Comparison of ENCODE assay signal across 9 mouse cellular contexts in genomic region chr15:79042721-79043491, GRCm38 (mm10). TPM values are rescaled to one million over a fixed set of nuclear protein-coding genes. Genes with fewer than 3 reads are reported as not detected.
DNase-seq lines count a peak whose midpoint lies in the region; ATAC-seq and TF ChIP-seq lines count a peak whose summit lies in the region.
"Had no signal": no experiment of that assay in that cellular context is flagged by ENCODE, and none has a peak within 500 bp of the region (broad histone marks: within the 10 kb centered on the region; RNA-seq: fewer than 3 reads in every experiment).

No protein-coding gene starts in this region.

- TF ChIP-seq EP300 in liver, embryonic 14.5 days (IDR thresholded peaks at IDR 0.05; ENCODE audit: low read depth), result no peak

- H3K36me3 ChIP-seq in erythroblast, embryonic 14.5 days (ENCODE audit: control insufficient read depth), result no peaks in the 10 kb centered on the region
- no peaks in the 10 kb centered on the region for H3K36me3 ChIP-seq in spleen, adult 2 months (ENCODE audit: control insufficient read depth, insufficient read depth, low read length)
- no peaks in the 10 kb centered on the region for H3K36me3 ChIP-seq in hindbrain, embryonic 13.5 days
- no peaks in the 10 kb centered on the region for H3K36me3 ChIP-seq in liver, embryonic 14.5 days (replicated peaks; ENCODE audit: control insufficient read depth, insufficient read depth, low read depth)
- H3K36me3 ChIP-seq: G1E had no signal

- TF ChIP-seq POLR2A in spleen, adult 2 months (IDR thresholded peaks at IDR 0.05; ENCODE audit: low read depth, low read length), result no peak

- ATAC-seq in erythroblast, adult 5-6 weeks (replicated peaks; ENCODE audit: low FRiP score, poor library complexity, severe bottlenecking), result no peak
- peak; percentile 44 for ATAC-seq in hindbrain, embryonic 13.5 days (ENCODE audit: low FRiP score)
- no peak for ATAC-seq in liver, embryonic 14.5 days (ENCODE audit: insufficient read depth)

- peak overlapping the region; percentile 56 for H3K4me3 ChIP-seq in erythroblast, embryonic 14.5 days (replicated peaks)
- H3K4me3 ChIP-seq in spleen, adult 2 months (ENCODE audit: extremely low read depth, insufficient read depth, insufficient read length), result peak overlapping the region; percentile 20; the same call in 1 of the 2 replicates
- peak overlapping the region; percentile 58 for H3K4me3 ChIP-seq in hindbrain, embryonic 13.5 days
- peak overlapping the region; percentile 33 to 50 for H3K4me3 ChIP-seq in liver, embryonic 14.5 days (ENCODE audit: insufficient read depth in 1 of 2, low read depth in 2 of 2, low read length in 2 of 2)

- no peaks in the 10 kb centered on the region; the same call in 1 of the 2 replicates for H3K9me3 ChIP-seq in erythroblast, embryonic 14.5 days (ENCODE audit: control insufficient read depth, low read length)
- no peaks in the 10 kb centered on the region for H3K9me3 ChIP-seq in hindbrain, embryonic 13.5 days
- no peaks in the 10 kb centered on the region for H3K9me3 ChIP-seq in liver, embryonic 14.5 days (ENCODE audit: control insufficient read depth, low read length)

- H3K27ac ChIP-seq in spleen, adult 2 months (ENCODE audit: insufficient read depth, low read length), result no peak overlapping the region
- no peak overlapping the region; the same call in 1 of the 2 replicates for H3K27ac ChIP-seq in hindbrain, embryonic 13.5 days
- H3K27ac ChIP-seq in liver, embryonic 14.5 days, result no peak overlapping the region

- 3% methylated on average over 100 of the region's 105 CpGs for WGBS in spleen, adult 2 months
- under 1% methylated on average over 89 of the region's 105 CpGs for WGBS in hindbrain, embryonic 13.5 days
- WGBS in liver, embryonic 14.5 days (ENCODE audit: insufficient replicate concordance), result 1% methylated on average over 105 of the region's 105 CpGs

- H3K9ac ChIP-seq in hindbrain, embryonic 13.5 days, result peak overlapping the region; percentile 75
- H3K9ac ChIP-seq in liver, embryonic 14.5 days (replicated peaks), result no peak overlapping the region

- H3K27me3 ChIP-seq in erythroblast, embryonic 14.5 days (ENCODE audit: control insufficient read depth), result peaks cover 65% of the 10 kb centered on the region
- H3K27me3 ChIP-seq in spleen, adult 2 months (ENCODE audit: control insufficient read depth, insufficient read depth, low read length), result peaks cover 14% of the 10 kb centered on the region
- peaks cover 64% of the 10 kb centered on the region for H3K27me3 ChIP-seq in hindbrain, embryonic 13.5 days
- peaks cover 28% of the 10 kb centered on the region for H3K27me3 ChIP-seq in liver, embryonic 14.5 days (ENCODE audit: control insufficient read depth, insufficient read depth, low read length)

- no peak for TF ChIP-seq CTCF in spleen, adult 2 months (IDR thresholded peaks at IDR 0.05; ENCODE audit: extremely low read depth, insufficient read depth, insufficient read length, insufficient replicate concordance)
- TF ChIP-seq CTCF in liver, embryonic 14.5 days (IDR thresholded peaks at IDR 0.05; ENCODE audit: low read depth), result no peak

- H3K4me1 ChIP-seq in erythroblast, embryonic 14.5 days (ENCODE audit: control insufficient read depth), result peaks cover 30% of the 10 kb centered on the region
- peaks cover 10% of the 10 kb centered on the region for H3K4me1 ChIP-seq in spleen, adult 2 months (ENCODE audit: control insufficient read depth, insufficient read depth, insufficient read length)
- H3K4me1 ChIP-seq in hindbrain, embryonic 13.5 days (replicated peaks), result peaks cover 40% of the 10 kb centered on the region
- peaks cover 6 to 15% of the 10 kb centered on the region in 2 experiments; a peak in 3 of 4 replicates for H3K4me1 ChIP-seq in liver, embryonic 14.5 days (replicated peaks; ENCODE audit: control insufficient read depth in 2 of 2, insufficient read depth in 2 of 2, low read length in 1 of 2)

- H3K4me2 ChIP-seq in hindbrain, embryonic 13.5 days, result peak overlapping the region; percentile 85
- peak overlapping the region; percentile 72 for H3K4me2 ChIP-seq in liver, embryonic 14.5 days (ENCODE audit: low read depth)

- DNase-seq in spleen, adult 2 months (ENCODE audit: low read depth in 1 of 2, low spot score in 2 of 2), result no peak
- DNase-seq in spleen, adult 18-20 months, result no peak
- DNase-seq in liver, embryonic 14.5 days (ENCODE audit: low read depth in 3 of 3, low spot score in 3 of 3), result no peak
- peak; percentile 48 for DNase-seq in right cerebral cortex, postnatal 4 days
- no peak for DNase-seq in adipocyte (ENCODE audit: low spot score)

RNA-seq across cellular contexts. Expression of gene Galr3, which starts 1.2 kb away (rescaled TPM):
- 0.06 TPM in 1 of 2 replicates, not detected in the other for polyA plus RNA-seq in erythroblast, embryonic 14.5 days (2012)
- not detected in 2 replicates for total RNA-seq in erythroblast, adult 5-6 weeks (2015; ENCODE audit: low replicate concordance)
- not detected in 2 replicates for total RNA-seq in erythroblast, adult 5-6 weeks (2017; ENCODE audit: low replicate concordance)
- 0.39 and 1.0 TPM in 2 replicates for polyA plus RNA-seq in spleen, adult 2 months (2012; rRNA removed)
- 0.17 TPM in 1 of 2 replicates, not detected in the other for polyA plus RNA-seq in hindbrain, embryonic 13.5 days (2015; fragmentation: Nextera tagmentation; extraction: Ambion mirVana)
- polyA plus RNA-seq in liver, embryonic 14.5 days (2012; rRNA removed), result 0.30 and 0.50 TPM in 2 replicates
- not detected in 2 replicates for polyA plus RNA-seq in liver, embryonic 14.5 days (2014; fragmentation: Nextera tagmentation; extraction: Ambion mirVana)
- total RNA-seq: G1E had no signal
- polyA plus RNA-seq: G1E had no signal

RNA-seq across cellular contexts. Expression of gene H1f0, which starts 14.7 kb away (rescaled TPM):
- 15.5 and 19.5 TPM in 2 replicates for polyA plus RNA-seq in erythroblast, embryonic 14.5 days (2012)
- total RNA-seq in erythroblast, adult 5-6 weeks (2015; ENCODE audit: low replicate concordance), result 6.5 and 8.6 TPM in 2 replicates
- total RNA-seq in erythroblast, adult 5-6 weeks (2017; ENCODE audit: low replicate concordance), result 8.2 and 20.5 TPM in 2 replicates
- polyA plus RNA-seq in spleen, adult 2 months (2012; rRNA removed), result 14.3 and 25.4 TPM in 2 replicates
- polyA plus RNA-seq in hindbrain, embryonic 13.5 days (2015; fragmentation: Nextera tagmentation; extraction: Ambion mirVana), result 259 and 266 TPM in 2 replicates
- 53.1 and 65.2 TPM in 2 replicates for polyA plus RNA-seq in liver, embryonic 14.5 days (2012; rRNA removed)
- polyA plus RNA-seq in liver, embryonic 14.5 days (2014; fragmentation: Nextera tagmentation; extraction: Ambion mirVana), result 47.8 and 52.8 TPM in 2 replicates

RNA-seq across cellular contexts. Expression of gene Ankrd54, which starts 19.8 kb away (rescaled TPM):
- polyA plus RNA-seq in erythroblast, embryonic 14.5 days (2012), result 13.6 and 25.2 TPM in 2 replicates
- total RNA-seq in erythroblast, adult 5-6 weeks (2015; ENCODE audit: low replicate concordance), result 12.3 and 20.0 TPM in 2 replicates
- 7.5 and 11.4 TPM in 2 replicates for total RNA-seq in erythroblast, adult 5-6 weeks (2017; ENCODE audit: low replicate concordance)
- 57.3 and 78.9 TPM in 2 replicates for polyA plus RNA-seq in spleen, adult 2 months (2012; rRNA removed)
- 50.4 and 51.5 TPM in 2 replicates for polyA plus RNA-seq in hindbrain, embryonic 13.5 days (2015; fragmentation: Nextera tagmentation; extraction: Ambion mirVana)
- polyA plus RNA-seq in liver, embryonic 14.5 days (2012; rRNA removed), result 39.9 and 43.4 TPM in 2 replicates
- 37.7 and 48.3 TPM in 2 replicates for polyA plus RNA-seq in liver, embryonic 14.5 days (2014; fragmentation: Nextera tagmentation; extraction: Ambion mirVana)

RNA-seq across cellular contexts. Expression of gene Eif3l, which starts 32.1 kb away (rescaled TPM):
- 1.8 and 3.6 TPM in 2 replicates for polyA plus RNA-seq in erythroblast, embryonic 14.5 days (2012)
- total RNA-seq in erythroblast, adult 5-6 weeks (2015; ENCODE audit: low replicate concordance), result 29.4 and 47.6 TPM in 2 replicates
- total RNA-seq in erythroblast, adult 5-6 weeks (2017; ENCODE audit: low replicate concordance), result 51.3 and 56.2 TPM in 2 replicates
- 85.7 and 97.2 TPM in 2 replicates for polyA plus RNA-seq in spleen, adult 2 months (2012; rRNA removed)
- 179 and 185 TPM in 2 replicates for polyA plus RNA-seq in hindbrain, embryonic 13.5 days (2015; fragmentation: Nextera tagmentation; extraction: Ambion mirVana)
- polyA plus RNA-seq in liver, embryonic 14.5 days (2012; rRNA removed), result 99.9 and 104 TPM in 2 replicates
- polyA plus RNA-seq in liver, embryonic 14.5 days (2014; fragmentation: Nextera tagmentation; extraction: Ambion mirVana), result 130 and 132 TPM in 2 replicates
